Mouse (Mus musculus): ENCODE results near the gene Amdhd2. TPM values are rescaled to one million over a fixed set of nuclear protein-coding genes. Genes with fewer than 3 reads are reported as not detected.

Gene Amdhd2
- polyA plus RNA-seq (2012; ENCODE audit: insufficient read depth, low replicate concordance): 68.6 and 109 TPM in 2 replicates

DNA sequence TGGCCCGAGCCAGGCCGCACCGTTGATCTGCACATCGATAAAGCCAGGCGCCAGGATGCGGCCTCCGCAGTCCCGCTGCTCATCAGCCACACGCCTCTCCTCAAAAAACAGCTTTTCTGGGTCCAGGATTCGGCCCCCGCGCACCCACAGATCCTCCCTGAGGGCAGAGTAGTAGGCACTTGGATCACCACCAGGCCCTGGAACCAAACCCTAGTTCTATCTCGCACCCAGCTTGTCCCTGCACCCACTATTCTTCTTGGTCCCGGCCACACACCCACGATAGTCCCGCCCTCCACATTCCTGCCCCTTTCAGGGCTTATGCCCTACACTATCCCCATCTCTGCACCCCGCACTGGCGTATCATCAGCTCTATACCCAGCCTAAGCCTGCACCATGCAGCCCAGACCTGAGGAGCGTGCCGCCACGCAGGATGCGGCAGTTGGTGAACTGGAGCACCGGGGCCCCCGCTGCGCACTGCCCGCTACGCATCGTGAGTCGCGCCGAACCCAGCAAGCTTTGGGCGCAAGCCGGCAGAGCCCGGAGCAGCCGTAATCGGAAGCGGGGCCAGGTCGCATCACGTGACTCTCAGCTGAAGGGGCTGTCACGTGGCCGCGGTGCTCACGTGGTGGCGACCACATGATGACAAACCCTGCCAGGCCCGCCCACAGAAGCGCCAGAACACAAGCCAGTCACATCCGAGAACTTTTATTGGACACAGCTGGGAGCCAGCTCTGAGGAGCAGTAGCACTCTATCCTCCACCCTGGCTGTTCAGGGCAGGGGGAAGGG lies at the start of gene Amdhd2:
Gene Amdhd2, minus strand, starts transcription at position 591 of the 787 bp plus-strand sequence.
- Histone ChIP-seq H3K27me3 (replicated peaks) (no peaks in the 10 kb centered on the region), H3K36me3 (replicated peaks; ENCODE audit: low read length) (peaks cover 65% of the 10 kb centered on the region), H3K4me3 (replicated peaks) (peak within 1 kb of the TSS; percentile 92), H3K9me3 (no peaks in the 10 kb centered on the region), H3K4me1 (peaks cover 73% of the 10 kb centered on the region)
- TF ChIP-seq GATA1 (IDR thresholded peaks at IDR 0.05; ENCODE audit: borderline replicate concordance, low read length): 0 out of 3 replicates have a peak, but pooled peaks have one; percentile 7
- no peak for TF ChIP-seq FLI1 (IDR thresholded peaks at IDR 0.05; ENCODE audit: low read length)

DNA sequence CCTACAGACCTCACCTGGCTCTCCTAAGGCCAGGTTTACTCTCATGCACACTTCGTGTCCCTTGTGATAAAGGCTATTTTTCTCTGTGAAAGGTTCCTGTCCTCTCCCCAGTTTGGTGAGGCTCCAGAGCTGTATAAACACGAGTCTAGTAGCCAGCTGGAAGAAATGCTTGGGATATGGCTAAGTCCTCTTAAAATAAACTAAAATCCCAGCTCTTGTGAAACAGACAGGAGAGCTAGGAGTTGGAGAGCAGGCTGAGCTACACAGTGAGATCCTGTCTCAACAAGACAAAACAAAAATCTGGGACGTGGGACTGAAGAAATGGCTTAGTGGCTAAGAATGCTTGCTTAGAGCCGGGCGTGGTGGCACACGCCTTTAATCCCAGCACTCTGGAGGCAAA lies 49.6 kb upstream of the Amdhd2 start:
- peaks cover 35% of the 10 kb centered on the region for H3K36me3 ChIP-seq (replicated peaks; ENCODE audit: low read length)
- peaks cover 46% of the 10 kb centered on the region for H3K27me3 ChIP-seq (replicated peaks)
- TF ChIP-seq FLI1 (IDR thresholded peaks at IDR 0.05; ENCODE audit: low read length): no peak
- no peak for TF ChIP-seq GATA1 (IDR thresholded peaks at IDR 0.05; ENCODE audit: borderline replicate concordance, low read length)
- H3K4me1 ChIP-seq: peaks cover 61% of the 10 kb centered on the region
- no peak overlapping the region for H3K4me3 ChIP-seq (replicated peaks)
- no peaks in the 10 kb centered on the region for H3K9me3 ChIP-seq

DNA sequence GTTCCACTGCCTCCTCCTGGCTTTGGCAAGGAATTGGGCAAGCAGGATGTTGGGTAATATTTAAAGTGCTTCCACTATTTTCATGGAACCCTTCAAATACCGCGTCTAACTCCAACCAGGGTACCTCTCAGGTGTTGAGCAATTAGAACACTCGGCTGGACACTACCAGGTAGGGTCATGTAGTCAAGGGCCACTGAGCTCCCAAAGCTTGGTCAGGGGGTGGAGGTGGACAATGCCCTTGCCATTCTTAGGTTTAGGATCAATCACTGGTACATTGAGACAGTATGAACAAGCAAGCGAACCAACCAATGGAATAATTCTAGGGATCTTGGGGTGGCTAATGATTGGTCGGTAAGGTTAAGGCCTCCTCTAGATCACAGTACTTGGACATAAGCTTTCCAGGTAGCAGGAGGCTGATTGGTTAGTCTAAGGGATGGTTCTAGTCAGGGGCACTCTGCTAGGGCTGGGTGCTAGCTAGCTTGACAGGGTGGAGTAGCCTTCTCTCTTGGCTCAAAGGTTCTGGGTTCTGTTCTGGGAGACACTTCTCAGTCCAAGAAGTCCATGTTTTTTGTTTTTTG lies 49.0 kb upstream of the Amdhd2 start:
- H3K9me3 ChIP-seq: no peaks in the 10 kb centered on the region
- peaks cover 28% of the 10 kb centered on the region for H3K36me3 ChIP-seq (replicated peaks; ENCODE audit: low read length)
- TF ChIP-seq FLI1 (IDR thresholded peaks at IDR 0.05; ENCODE audit: low read length): no peak
- no peak for TF ChIP-seq GATA1 (IDR thresholded peaks at IDR 0.05; ENCODE audit: borderline replicate concordance, low read length)
- H3K4me1 ChIP-seq: peaks cover 61% of the 10 kb centered on the region
- H3K27me3 ChIP-seq (replicated peaks): peaks cover 52% of the 10 kb centered on the region
- H3K4me3 ChIP-seq (replicated peaks): peak overlapping the region; percentile 85

DNA sequence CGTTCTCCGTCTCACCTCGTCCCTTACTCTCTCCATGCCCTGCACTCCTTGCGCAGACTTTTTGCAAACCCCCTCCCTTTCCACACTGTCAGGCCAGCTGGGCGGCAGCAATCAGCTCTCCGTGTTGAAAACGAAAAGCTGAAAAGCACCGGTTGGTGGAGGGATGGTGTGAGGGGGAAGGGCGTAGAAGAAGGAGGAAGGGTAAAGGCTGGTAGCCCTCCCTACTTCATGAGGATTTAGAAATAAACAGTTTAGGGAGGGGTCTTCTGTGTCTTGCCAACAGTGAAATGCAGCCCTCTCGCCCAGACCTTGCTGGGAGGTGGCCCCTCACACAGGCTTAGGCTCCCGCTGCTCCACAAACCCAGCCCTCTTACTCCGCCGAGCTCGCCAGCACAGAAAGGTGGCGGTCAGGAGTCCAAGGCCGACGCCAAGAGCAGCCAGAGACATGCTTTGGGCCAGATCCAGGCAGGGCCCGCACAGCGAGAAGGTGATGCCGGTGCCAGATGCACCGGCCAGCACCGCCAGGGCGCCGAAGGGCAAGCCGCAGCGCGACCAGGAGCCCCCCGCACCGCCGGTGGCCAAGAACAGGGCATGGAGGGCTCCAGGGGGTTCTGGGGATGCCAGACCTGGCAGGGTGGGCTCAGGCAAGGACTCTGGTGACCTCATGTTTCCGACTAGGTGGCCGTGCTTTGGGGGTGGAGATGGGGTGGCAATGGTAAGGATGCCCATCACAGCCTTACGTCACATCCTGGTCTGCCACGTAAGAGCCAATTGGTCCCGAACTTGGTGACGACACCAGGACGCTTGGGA lies 48.3 kb upstream of the Amdhd2 start:
- Histone ChIP-seq H3K4me3 (replicated peaks) (peak overlapping the region; percentile 85), H3K27me3 (replicated peaks) (peaks cover 59% of the 10 kb centered on the region)

DNA sequence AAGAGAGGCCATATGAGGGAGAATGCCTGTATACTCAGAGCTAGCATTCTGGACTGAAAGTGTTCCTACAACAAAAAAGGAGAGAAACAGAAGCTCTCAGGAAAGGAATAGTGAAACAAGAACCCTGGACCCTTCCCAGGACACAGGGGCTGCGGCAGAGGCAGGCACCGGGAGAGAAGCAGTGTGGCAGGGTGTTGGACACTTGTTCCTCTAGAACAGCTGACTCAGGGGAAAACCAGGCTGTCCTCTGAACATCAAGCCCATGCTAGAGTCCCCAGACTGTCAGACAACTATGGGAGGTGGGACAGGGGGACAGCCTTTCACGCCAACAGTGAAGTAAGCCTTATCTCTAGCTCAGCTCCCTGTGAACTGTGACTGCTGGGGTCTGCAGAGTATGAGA lies 47.0 kb upstream of the Amdhd2 start:
- H3K36me3 ChIP-seq (replicated peaks; ENCODE audit: low read length): peaks cover 11% of the 10 kb centered on the region
- no peak overlapping the region for H3K4me3 ChIP-seq (replicated peaks)
- TF ChIP-seq FLI1 (IDR thresholded peaks at IDR 0.05; ENCODE audit: low read length) (no peak), GATA1 (IDR thresholded peaks at IDR 0.05; ENCODE audit: borderline replicate concordance, low read length) (no peak)
- peaks cover 70% of the 10 kb centered on the region for H3K27me3 ChIP-seq (replicated peaks)
- H3K4me1 ChIP-seq: peaks cover 70% of the 10 kb centered on the region
- H3K9me3 ChIP-seq: no peaks in the 10 kb centered on the region

More for the DNA sequence above, 48.3 kb upstream of the Amdhd2 start:
- Histone ChIP-seq H3K4me1 (peaks cover 65% of the 10 kb centered on the region), H3K36me3 (replicated peaks; ENCODE audit: low read length) (peaks cover 23% of the 10 kb centered on the region), H3K9me3 (no peaks in the 10 kb centered on the region)
- TF ChIP-seq FLI1 (IDR thresholded peaks at IDR 0.05; ENCODE audit: low read length): no peak

DNA sequence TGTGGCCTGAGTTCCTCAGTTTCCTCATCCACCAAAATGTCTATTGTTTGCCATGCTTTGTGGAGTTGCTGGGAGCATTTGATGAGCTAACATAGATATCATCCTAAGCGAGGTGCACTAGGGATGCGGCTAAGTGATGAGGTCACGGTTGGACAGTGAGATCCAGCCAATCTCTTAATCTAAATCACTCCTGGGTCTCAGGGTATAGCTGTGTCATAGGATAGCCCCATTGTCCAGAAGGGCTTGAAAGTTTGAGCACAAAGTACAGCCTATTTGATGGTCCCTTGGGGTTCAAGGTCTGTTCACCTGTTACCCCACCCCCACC lies 46.3 kb upstream of the Amdhd2 start:
- Histone ChIP-seq H3K36me3 (replicated peaks; ENCODE audit: low read length) (peaks cover 5% of the 10 kb centered on the region), H3K4me3 (replicated peaks) (no peak overlapping the region), H3K4me1 (peaks cover 74% of the 10 kb centered on the region), H3K9me3 (no peaks in the 10 kb centered on the region), H3K27me3 (replicated peaks) (peaks cover 70% of the 10 kb centered on the region)
- no peak for TF ChIP-seq FLI1 (IDR thresholded peaks at IDR 0.05; ENCODE audit: low read length)
- TF ChIP-seq GATA1 (IDR thresholded peaks at IDR 0.05; ENCODE audit: borderline replicate concordance, low read length): no peak

DNA sequence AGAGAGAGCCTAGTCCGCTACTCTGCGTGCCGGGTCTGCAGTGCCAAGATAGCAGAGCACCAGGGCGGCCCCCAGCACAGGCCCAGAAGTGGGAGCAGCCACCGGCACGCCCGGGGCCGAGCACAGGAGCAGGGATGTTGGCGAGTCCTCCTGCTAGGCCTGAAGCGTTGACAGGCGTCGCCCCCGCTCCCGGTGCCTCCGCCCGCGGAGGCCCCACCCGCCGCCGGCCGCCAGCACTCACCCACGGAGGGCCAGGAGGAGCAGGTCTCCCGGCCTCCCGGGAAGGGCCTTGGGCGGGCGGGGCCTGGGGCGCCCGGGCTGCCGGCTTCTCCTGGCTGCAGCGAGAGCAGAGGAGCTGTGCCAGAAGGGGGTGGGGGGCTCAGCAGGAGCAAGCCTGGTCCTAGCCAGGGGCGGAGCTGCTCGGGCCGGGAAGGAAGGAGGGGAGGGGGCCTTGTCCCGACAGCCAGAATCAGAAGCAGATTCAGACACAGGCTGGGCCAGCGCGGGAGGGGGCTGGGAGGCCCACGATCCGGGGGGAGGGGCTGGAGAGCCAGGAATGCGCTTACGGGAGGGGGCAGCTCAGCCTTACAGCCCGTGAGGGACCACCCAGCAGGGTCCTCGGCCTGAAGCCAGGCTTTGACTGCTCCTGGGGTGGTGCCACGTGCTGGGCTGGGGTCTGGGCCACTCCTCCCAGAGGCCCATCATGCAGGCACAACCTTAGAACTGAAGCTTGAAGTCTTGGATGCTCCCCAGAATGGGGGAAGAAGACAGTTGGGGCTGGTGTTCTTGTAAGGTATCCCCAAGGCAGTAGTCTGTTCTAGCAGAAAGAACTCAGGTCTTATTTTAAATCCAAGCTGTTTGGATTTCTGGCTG lies 45.7 kb upstream of the Amdhd2 start, which contains the start of gene Ntn3:
Gene Ntn3, minus strand, starts transcription at position 489 of the 873 bp plus-strand sequence.
- H3K4me3 ChIP-seq (replicated peaks): peak within 1 kb of the TSS; percentile 89
- TF ChIP-seq GATA1 (IDR thresholded peaks at IDR 0.05; ENCODE audit: borderline replicate concordance, low read length) (no peak), FLI1 (IDR thresholded peaks at IDR 0.05; ENCODE audit: low read length) (no peak)
- H3K27me3 ChIP-seq (replicated peaks): peaks cover 70% of the 10 kb centered on the region
- peaks cover under 1% of the 10 kb centered on the region for H3K36me3 ChIP-seq (replicated peaks; ENCODE audit: low read length)
- H3K9me3 ChIP-seq: no peaks in the 10 kb centered on the region
- H3K4me1 ChIP-seq: peaks cover 76% of the 10 kb centered on the region

DNA sequence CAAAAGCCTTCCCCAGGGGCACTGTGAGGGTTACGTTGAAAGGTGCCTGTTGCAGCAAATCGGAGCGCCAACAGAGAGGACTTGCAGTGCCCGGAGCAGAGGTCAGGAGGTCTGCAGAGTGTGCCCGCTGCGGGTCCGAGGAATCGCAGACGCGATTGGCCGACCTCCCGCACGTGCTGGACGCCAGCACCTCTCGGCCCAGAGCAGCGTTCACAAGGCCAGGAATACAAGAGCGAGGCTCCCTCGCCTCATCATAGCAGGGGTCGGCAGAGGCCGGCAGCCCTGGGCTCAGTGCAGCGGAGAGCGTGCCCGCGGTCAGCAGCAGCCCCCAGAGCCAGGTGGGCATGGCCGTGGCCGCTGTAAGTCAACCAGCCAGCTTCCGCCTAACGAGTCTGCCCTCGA lies 45.1 kb upstream of the Amdhd2 start:
- H3K4me1 ChIP-seq: peaks cover 80% of the 10 kb centered on the region
- peaks cover 70% of the 10 kb centered on the region for H3K27me3 ChIP-seq (replicated peaks)
- no peaks in the 10 kb centered on the region for H3K36me3 ChIP-seq (replicated peaks; ENCODE audit: low read length)
- H3K9me3 ChIP-seq: no peaks in the 10 kb centered on the region
- H3K4me3 ChIP-seq (replicated peaks): peak overlapping the region; percentile 89
- TF ChIP-seq GATA1 (IDR thresholded peaks at IDR 0.05; ENCODE audit: borderline replicate concordance, low read length) (no peak), FLI1 (IDR thresholded peaks at IDR 0.05; ENCODE audit: low read length) (no peak)
